Mouse (Mus musculus): ENCODE measurements around the gene Trim43c. TPM values are rescaled to one million over a fixed set of nuclear protein-coding genes. Genes with fewer than 3 reads are reported as not detected.
"Not testable (repeated sequence)": the region's sequence is repeated elsewhere in the genome, so short reads cannot be mapped to it uniquely, and the experiment has no call there.

Trim43c gene
- not detected for polyA plus RNA-seq (2017; shearing (Covaris generic))

GRCm38 (mm10) chr9:88838864-88839263 lies at the start of gene Trim43c:
TSS of gene Trim43c (plus strand) at chr9:88839164.
- not testable (repeated sequence) for ATAC-seq

GRCm38 (mm10) chr9:88853072-88853471 lies 14.1 kb downstream of the Trim43c start:
- not testable (repeated sequence) for ATAC-seq

- ATAC-seq = peak; percentile 95
These were observed 19.9 kb downstream of the Trim43c start for GRCm38 (mm10) chr9:88858566-88859492.

Other genes with a start within 250 kb of the Trim43c start
- gene Mthfsl, start 118.9 kb upstream of the Trim43c start, polyA plus RNA-seq (2017; shearing (Covaris generic)) = 100 to 1,000 TPM; 110 to 117 TPM
- gene Bcl2a1d, start 107.2 kb upstream of the Trim43c start, polyA plus RNA-seq (2017; shearing (Covaris generic)) = 10 to 100 TPM; 54.1 to 68.7 TPM
- gene Bcl2a1a, start 117.7 kb downstream of the Trim43c start, polyA plus RNA-seq (2017; shearing (Covaris generic)) = not detected

Measured in CD4-positive, CD25-positive, alpha-beta regulatory T cell, adult 4 months (primary cell).